ENCODE assay signal across 16 mouse cellular contexts in genomic region chr17:4881473-4881872, GRCm38 (mm10).
"Had no signal": no experiment of that assay in that cellular context is flagged by ENCODE, and none has a peak within 500 bp of the region (broad histone marks: within the 10 kb centered on the region; RNA-seq: fewer than 3 reads in every experiment).

No protein-coding gene starts in this region.

- DNase-seq: kidney, adult 11 months; kidney, adult 8-10 months; kidney, postnatal 10 days; kidney, postnatal 36 days; layer of hippocampus, postnatal 36 days; liver, embryonic 13.5 days; lung, adult 2 months; lung, postnatal 14 days; lung, postnatal 4 days; retina, postnatal 1 day; right cerebral cortex, postnatal 25 days; spleen, adult 18-20 months; thymus, adult 18-20 months; thymus, postnatal 14 days; thymus, postnatal 4 days had no signal

- ATAC-seq: midbrain, embryonic 15.5 days had no signal
